Mouse (Mus musculus) E14TG2a.4 (cell line): ENCODE results near the gene Polr3e.
"Not testable (repeated sequence)": the region's sequence is repeated elsewhere in the genome, so short reads cannot be mapped to it uniquely, and the experiment has no call there.

Experiments used
- H3K27me3 ChIP-seq: 2 replicates; pipeline ENCODE4 v1.6.1; 2014; ENCODE audit warnings: low read length, control low read depth; ENCODE audit not compliant: insufficient read depth
- H3K36me3 ChIP-seq: 2 replicates; pipeline ENCODE4 v1.6.1; 2014; ENCODE audit warnings: low read length, control low read depth; ENCODE audit not compliant: insufficient read depth
- H3K4me1 ChIP-seq: replicated peaks from 2 replicates; pipeline ENCODE4 v1.6.1; 2014; ENCODE audit warnings: low read depth, low read length, control low read depth
- H3K4me3 ChIP-seq: replicated peaks from 2 replicates; pipeline ENCODE4 v1.5.1; 2014; ENCODE audit warnings: mild to moderate bottlenecking, low read length
- H3K9me3 ChIP-seq: 2 replicates; pipeline ENCODE4 v1.6.1; 2014; ENCODE audit warnings: low read length, control low read depth
- CTCF ChIP-seq: conservative IDR thresholded peaks from 2 replicates; pipeline ENCODE4 v1.5.1; 2014; ENCODE audit warnings: low read length
- NANOG ChIP-seq: IDR thresholded peaks from 2 replicates; pipeline ENCODE4 v1.6.1; 2014; ENCODE audit warnings: borderline replicate concordance, low read length, mixed read lengths
- POU5F1 ChIP-seq: IDR thresholded peaks from 2 replicates; pipeline ENCODE4 v1.6.1; 2014; ENCODE audit warnings: low read length, borderline replicate concordance

Gene Polr3e

DNA sequence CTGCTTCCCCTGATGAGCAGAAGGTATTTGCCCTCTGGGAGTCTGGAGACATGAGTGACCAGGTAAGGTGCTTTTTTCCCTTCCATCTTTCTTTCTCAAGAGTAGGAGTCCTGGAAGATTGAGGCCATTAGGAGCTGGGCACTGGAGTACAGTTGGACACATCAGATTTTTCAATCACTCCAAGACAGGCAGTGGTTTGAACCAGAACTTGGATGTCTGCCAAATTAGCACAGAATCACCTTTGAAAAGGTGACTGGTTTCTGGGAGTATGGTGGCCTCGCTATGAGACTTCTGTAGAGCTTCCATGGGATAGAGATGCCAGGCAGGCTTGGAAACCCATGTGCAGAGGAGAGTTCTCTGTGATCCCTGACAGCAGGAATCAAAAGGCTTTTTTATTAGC lies 25.0 kb downstream of the Polr3e start:
- no peaks in the 10 kb centered on the region for H3K27me3 ChIP-seq

GRCm38 (mm10) chr7:120943936-120944509 lies 26.5 kb downstream of the Polr3e start:
- Histone ChIP-seq H3K4me3 (no peak overlapping the region), H3K36me3 (peaks cover 90% of the 10 kb centered on the region), H3K4me1 (peaks cover 21% of the 10 kb centered on the region), H3K27me3 (no peaks in the 10 kb centered on the region), H3K9me3 (no peaks in the 10 kb centered on the region)
- no peak for TF ChIP-seq CTCF
- no peak for TF ChIP-seq POU5F1
- no peak for TF ChIP-seq NANOG

More for the DNA sequence above, 25.0 kb downstream of the Polr3e start:
- peaks cover 92% of the 10 kb centered on the region for H3K36me3 ChIP-seq
- H3K9me3 ChIP-seq = no peaks in the 10 kb centered on the region
- no peak overlapping the region for H3K4me3 ChIP-seq
- H3K4me1 ChIP-seq = peaks cover 23% of the 10 kb centered on the region
- TF ChIP-seq NANOG (no peak), CTCF (no peak), POU5F1 (no peak)

DNA sequence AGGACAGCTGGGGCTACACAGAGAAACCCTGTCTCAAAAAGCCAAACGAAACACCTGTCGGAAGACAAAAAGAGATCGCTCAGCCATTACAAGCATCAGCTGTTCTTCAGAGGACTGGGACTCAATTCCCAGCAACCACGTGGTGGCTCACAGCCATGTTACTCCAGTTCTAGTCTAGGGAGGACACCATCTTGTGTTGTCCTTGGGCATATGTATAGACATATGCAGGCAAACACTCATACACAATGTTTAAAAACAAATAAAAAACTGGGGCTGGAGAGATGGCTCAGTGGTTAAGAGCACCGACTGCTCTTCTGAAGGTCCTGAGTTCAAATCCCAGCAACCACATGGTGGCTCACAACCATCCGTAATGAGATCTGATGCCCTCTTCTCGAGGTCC lies 36.0 kb downstream of the Polr3e start:
- not testable (repeated sequence) for H3K27me3 ChIP-seq, H3K9me3 ChIP-seq, H3K4me1 ChIP-seq, H3K4me3 ChIP-seq
- H3K36me3 ChIP-seq = peaks cover 37% of the 10 kb centered on the region

DNA sequence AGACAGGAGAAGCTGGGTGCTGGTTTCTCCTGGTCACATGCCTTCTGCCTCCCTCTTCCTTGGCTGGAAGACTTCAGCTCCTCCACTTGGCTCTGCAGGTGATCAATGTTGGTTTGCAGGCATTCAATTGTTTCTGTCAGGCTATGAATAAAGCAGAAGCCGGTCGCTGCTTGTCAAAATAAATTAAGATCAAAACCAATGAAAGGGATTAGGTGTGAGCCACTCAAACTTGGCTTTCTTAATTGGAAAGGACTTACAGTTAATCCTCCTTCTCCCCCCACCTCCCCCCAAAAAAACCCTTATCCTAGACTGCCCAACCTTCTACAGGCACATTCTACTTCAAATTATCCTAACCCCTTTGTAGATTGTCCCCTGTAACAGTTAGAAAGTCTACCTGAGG lies 42.6 kb downstream of the Polr3e start:
- H3K36me3 ChIP-seq = peaks cover 70% of the 10 kb centered on the region
- TF ChIP-seq NANOG (no peak), CTCF (no peak), POU5F1 (no peak)

DNA sequence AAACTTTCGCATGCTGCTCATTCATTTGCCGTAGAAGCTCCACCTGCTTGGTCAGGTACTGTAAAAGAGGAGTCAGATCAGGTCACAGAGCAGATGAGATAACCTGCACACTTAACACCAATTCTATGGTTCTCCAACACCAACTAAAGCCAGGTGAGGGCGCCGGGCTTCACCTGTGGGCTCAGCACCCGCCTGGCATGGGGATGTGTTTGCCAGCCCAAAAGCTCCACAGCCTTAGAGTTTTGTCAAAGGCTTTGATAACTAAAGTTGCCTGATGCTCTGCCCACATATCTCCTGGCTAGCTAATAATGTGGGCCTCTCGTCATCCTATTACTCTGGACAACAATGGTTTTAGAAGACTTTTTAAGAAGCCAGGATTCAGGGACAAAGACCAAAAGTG lies 43.1 kb downstream of the Polr3e start:
- TF ChIP-seq CTCF (no peak), NANOG (no peak), POU5F1 (no peak)
- Histone ChIP-seq H3K4me1 (peaks cover 4% of the 10 kb centered on the region), H3K27me3 (no peaks in the 10 kb centered on the region), H3K9me3 (no peaks in the 10 kb centered on the region), H3K36me3 (peaks cover 69% of the 10 kb centered on the region), H3K4me3 (no peak overlapping the region)

More for the DNA sequence above, 42.6 kb downstream of the Polr3e start:
- H3K27me3 ChIP-seq = no peaks in the 10 kb centered on the region
- no peaks in the 10 kb centered on the region for H3K9me3 ChIP-seq
- H3K4me3 ChIP-seq = no peak overlapping the region
- H3K4me1 ChIP-seq = no peaks in the 10 kb centered on the region

GRCm38 (mm10) chr7:120961893-120962292 lies 44.3 kb downstream of the Polr3e start:
- Histone ChIP-seq H3K4me1 (peaks cover 17% of the 10 kb centered on the region), H3K36me3 (peaks cover 56% of the 10 kb centered on the region), H3K27me3 (no peaks in the 10 kb centered on the region), H3K9me3 (no peaks in the 10 kb centered on the region), H3K4me3 (no peak overlapping the region)
- TF ChIP-seq CTCF (no peak), NANOG (no peak), POU5F1 (no peak)

GRCm38 (mm10) chr7:120963126-120963525 lies 45.6 kb downstream of the Polr3e start:
- TF ChIP-seq NANOG (no peak), CTCF (no peak), POU5F1 (no peak)
- Histone ChIP-seq H3K36me3 (peaks cover 56% of the 10 kb centered on the region), H3K9me3 (no peaks in the 10 kb centered on the region), H3K4me1 (peaks cover 17% of the 10 kb centered on the region), H3K4me3 (no peak overlapping the region), H3K27me3 (no peaks in the 10 kb centered on the region)

DNA sequence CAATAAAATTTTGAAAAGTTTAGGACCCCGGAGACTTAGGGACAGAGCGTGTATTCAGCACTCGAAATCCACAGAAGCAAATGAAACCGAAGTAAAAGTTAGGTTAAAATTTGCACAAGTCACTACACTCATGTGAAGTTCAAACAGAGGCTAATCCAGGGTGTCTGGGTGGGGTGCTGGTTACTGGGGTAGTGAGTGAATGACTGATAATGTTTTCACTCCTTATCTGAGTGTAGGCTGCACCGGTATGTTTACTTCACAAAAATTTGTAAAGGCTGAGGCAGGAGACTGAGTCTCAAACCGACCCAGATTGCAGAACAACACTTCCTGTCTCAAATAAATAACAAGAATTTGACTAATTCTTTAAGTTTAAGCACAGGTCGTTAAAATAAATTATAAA lies 51.7 kb downstream of the Polr3e start:
- peaks cover 21% of the 10 kb centered on the region for H3K4me1 ChIP-seq
- peaks cover 42% of the 10 kb centered on the region for H3K36me3 ChIP-seq
- H3K27me3 ChIP-seq = no peaks in the 10 kb centered on the region
- H3K9me3 ChIP-seq = no peaks in the 10 kb centered on the region
- H3K4me3 ChIP-seq = no peak overlapping the region
- TF ChIP-seq POU5F1 (no peak), CTCF (no peak), NANOG (no peak)

- Histone ChIP-seq H3K36me3 (peaks cover 35% of the 10 kb centered on the region), H3K4me1 (peaks cover 21% of the 10 kb centered on the region), H3K27me3 (no peaks in the 10 kb centered on the region), H3K9me3 (no peaks in the 10 kb centered on the region), H3K4me3 (no peak overlapping the region)
- TF ChIP-seq POU5F1 = no peak
- no peak for TF ChIP-seq CTCF
- no peak for TF ChIP-seq NANOG
Measured at GRCm38 (mm10) chr7:120970112-120970511, 52.6 kb downstream of the Polr3e start.

DNA sequence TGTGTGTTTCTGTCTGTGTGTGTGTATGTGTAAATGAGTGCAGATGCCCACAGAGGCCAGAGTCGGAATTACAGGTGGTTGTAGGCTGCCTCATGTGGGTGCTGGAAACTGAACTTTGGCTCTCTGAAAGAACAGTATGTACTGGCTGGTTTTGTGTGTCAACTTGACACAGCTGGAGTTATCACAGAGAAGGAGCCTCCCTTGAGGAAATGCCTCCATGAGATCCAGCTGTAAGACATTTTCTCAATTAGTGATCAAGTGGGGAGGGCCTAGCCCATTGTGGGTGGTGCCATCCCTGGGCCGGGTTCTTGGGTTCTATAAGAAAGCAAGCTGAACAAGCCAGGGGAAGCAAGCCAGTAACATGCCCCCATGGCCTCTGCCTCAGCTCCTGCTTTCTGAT lies 54.9 kb downstream of the Polr3e start:
- not testable (repeated sequence) for H3K4me3 ChIP-seq, H3K4me1 ChIP-seq, H3K9me3 ChIP-seq, H3K27me3 ChIP-seq
- H3K36me3 ChIP-seq = peaks cover 29% of the 10 kb centered on the region
